In the genomic region with DNA sequence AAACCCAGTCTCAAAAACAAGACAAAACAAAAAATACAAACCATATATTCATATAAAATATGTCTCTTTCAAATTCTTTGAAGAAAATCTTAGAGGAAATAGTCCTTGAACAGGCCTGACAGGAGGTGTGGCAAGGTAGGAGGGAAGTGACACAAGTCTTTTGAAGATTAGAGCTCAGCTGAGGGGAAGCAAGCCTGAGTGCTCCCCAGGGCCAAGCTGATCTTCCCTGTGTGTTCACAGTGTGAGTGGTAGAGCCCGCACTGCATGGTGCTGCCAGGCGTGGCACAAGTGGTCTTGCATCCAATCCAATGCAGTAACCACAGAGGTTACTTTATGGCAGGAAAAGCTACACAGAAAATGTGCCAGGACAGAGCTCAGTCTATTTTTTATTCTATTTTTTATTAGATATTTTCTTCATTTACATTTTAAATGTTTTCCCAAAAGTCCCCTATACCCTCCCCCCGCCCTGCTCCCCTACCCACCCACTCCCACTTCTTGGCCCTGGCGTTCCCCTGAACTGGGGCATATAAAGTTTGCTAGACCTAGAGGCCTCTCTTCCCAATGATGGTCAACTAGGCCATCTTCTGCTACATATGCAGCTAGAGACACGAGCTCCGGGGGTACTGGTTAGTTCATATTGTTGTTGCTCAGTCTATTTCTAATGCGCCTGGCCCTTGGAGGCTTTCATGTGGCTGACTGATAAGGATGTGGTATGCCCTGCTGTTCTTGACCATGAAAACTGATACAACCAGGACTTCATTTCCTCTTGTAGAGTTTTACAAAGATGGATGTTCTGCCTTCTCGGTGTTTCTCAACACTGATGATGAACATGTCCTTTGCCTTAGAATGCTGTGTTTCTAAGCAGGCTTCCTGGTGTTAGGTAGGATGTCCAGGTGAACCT, we compare ENCODE assay signal across 12 mouse cellular contexts. TPM values are rescaled to one million over a fixed set of nuclear protein-coding genes. Genes with fewer than 3 reads are reported as not detected.
A peak's percentile ranks its signal among the peaks of the same experiment; 100 is the strongest.
DNase-seq lines count a peak whose midpoint lies in the region; ATAC-seq lines count a peak whose summit lies in the region.
"Had no signal": no experiment of that assay in that cellular context is flagged by ENCODE, and none has a peak within 500 bp of the region (broad histone marks: within the 10 kb centered on the region; RNA-seq: fewer than 3 reads in every experiment).

No protein-coding gene starts in this region.

- peak; percentile 51 for DNase-seq in heart, embryonic 10.5 days (ENCODE audit: low spot score)
- DNase-seq in heart, adult 18-20 months: no peak
- peak; percentile 59 to 65 for DNase-seq in thymus, postnatal 10 days (ENCODE audit: low spot score in 2 of 2)
- DNase-seq in urinary bladder, adult 2 months (ENCODE audit: low spot score): no peak
- DNase-seq in heart, postnatal 25 days (ENCODE audit: low spot score): no peak
- DNase-seq: gastrocnemius, adult 2 months; heart, postnatal 14 days; right cerebral cortex, postnatal 14 days had no signal

- ATAC-seq in granulocyte monocyte progenitor cell, adult 5-6 weeks (replicated peaks; ENCODE audit: poor library complexity, severe bottlenecking): peak; percentile 76
- peak; percentile 65 for ATAC-seq in megakaryocyte-erythroid progenitor cell, adult 5-6 weeks (replicated peaks; ENCODE audit: low FRiP score, low TSS enrichment, poor library complexity, severe bottlenecking)
- ATAC-seq in midbrain, embryonic 16.5 days: no peak

- H3K4me3 ChIP-seq in heart, embryonic 10.5 days: no peak overlapping the region
- H3K4me3 ChIP-seq in midbrain, embryonic 16.5 days (ENCODE audit: low read depth, low read length): no peak overlapping the region
- H3K4me3 ChIP-seq: embryonic facial prominence, embryonic 15.5 days; gastrocnemius, adult 2 months had no signal

- intact Hi-C loops in heart, postnatal 25 days (cut with DNase I): no loop called here

- no peaks in the 10 kb centered on the region for H3K27me3 ChIP-seq in heart, embryonic 10.5 days (ENCODE audit: insufficient read depth, poor library complexity, severe bottlenecking)
- no peaks in the 10 kb centered on the region for H3K27me3 ChIP-seq in midbrain, embryonic 16.5 days (ENCODE audit: control insufficient read depth, insufficient read depth, low read depth, low read length)
- H3K27me3 ChIP-seq: embryonic facial prominence, embryonic 15.5 days had no signal

- H3K4me1 ChIP-seq in heart, embryonic 10.5 days: no peaks in the 10 kb centered on the region; the same call in 1 of the 2 replicates
- H3K4me1 ChIP-seq in midbrain, embryonic 16.5 days (ENCODE audit: control insufficient read depth, insufficient read depth, low read length): no peaks in the 10 kb centered on the region

- no peak overlapping the region for H3K4me2 ChIP-seq in midbrain, embryonic 16.5 days (ENCODE audit: low read length)
- H3K4me2 ChIP-seq: embryonic facial prominence, embryonic 15.5 days had no signal

- WGBS in heart, embryonic 10.5 days: 84% methylated on average over 8 of the region's 8 CpGs
- WGBS in midbrain, embryonic 16.5 days: 90% methylated on average over 8 of the region's 8 CpGs

- H3K9me3 ChIP-seq in heart, embryonic 10.5 days: no peaks in the 10 kb centered on the region
- H3K9me3 ChIP-seq in midbrain, embryonic 16.5 days (replicated peaks; ENCODE audit: control insufficient read depth, low read length, poor library complexity, severe bottlenecking): no peaks in the 10 kb centered on the region
- H3K9me3 ChIP-seq: embryonic facial prominence, embryonic 15.5 days had no signal

- peaks cover 58% of the 10 kb centered on the region for H3K36me3 ChIP-seq in heart, embryonic 10.5 days
- no peaks in the 10 kb centered on the region for H3K36me3 ChIP-seq in midbrain, embryonic 16.5 days (ENCODE audit: control insufficient read depth, insufficient read depth, low read length)

- H3K27ac ChIP-seq in heart, embryonic 10.5 days: no peak overlapping the region
- H3K27ac ChIP-seq in midbrain, embryonic 16.5 days (ENCODE audit: low read length): no peak overlapping the region
- H3K27ac ChIP-seq: embryonic facial prominence, embryonic 15.5 days; gastrocnemius, adult 2 months had no signal

- no peak overlapping the region for H3K9ac ChIP-seq in midbrain, embryonic 16.5 days (ENCODE audit: low read depth, low read length)
- H3K9ac ChIP-seq: embryonic facial prominence, embryonic 15.5 days had no signal

RNA-seq across cellular contexts. Expression of a gene that starts 16.7 kb away (rescaled TPM):
- 121 and 143 TPM in 2 replicates for polyA plus RNA-seq in heart, embryonic 10.5 days (2016; fragmentation: Nextera tagmentation; extraction: Ambion mirVana)
- total RNA-seq in heart, adult 18-20 months (2021): 10 to 100 TPM; 40.2 to 48.4 TPM
- total RNA-seq in granulocyte monocyte progenitor cell, adult 5-6 weeks (2014; fragmentation: Nextera tagmentation): 77.3 and 83.0 TPM in 2 replicates
- total RNA-seq in granulocyte monocyte progenitor cell, adult 5-6 weeks (2017): 114 and 119 TPM in 2 replicates
- total RNA-seq in megakaryocyte-erythroid progenitor cell, adult 5-6 weeks (2014; fragmentation: Nextera tagmentation): 67.7 and 78.9 TPM in 2 replicates
- 131 and 161 TPM in 2 replicates for total RNA-seq in megakaryocyte-erythroid progenitor cell, adult 5-6 weeks (2017)
- polyA plus RNA-seq in urinary bladder, adult 2 months (2012; rRNA removed): 298 and 359 TPM in 2 replicates
- polyA plus RNA-seq in midbrain, embryonic 16.5 days (2015; fragmentation: Nextera tagmentation; extraction: Ambion mirVana): 14.5 and 15.3 TPM in 2 replicates
- total RNA-seq in heart, postnatal 25 days (2021): 10 to 100 TPM; 39.4 to 43.7 TPM

RNA-seq across cellular contexts. Expression of a gene that starts 56.4 kb away (rescaled TPM):
- polyA plus RNA-seq in heart, embryonic 10.5 days (2016; fragmentation: Nextera tagmentation; extraction: Ambion mirVana): 23.6 and 24.2 TPM in 2 replicates
- 10 to 100 TPM; 25.4 to 29.4 TPM for total RNA-seq in heart, adult 18-20 months (2021)
- 25.5 and 30.8 TPM in 2 replicates for total RNA-seq in granulocyte monocyte progenitor cell, adult 5-6 weeks (2014; fragmentation: Nextera tagmentation)
- 39.1 and 40.0 TPM in 2 replicates for total RNA-seq in granulocyte monocyte progenitor cell, adult 5-6 weeks (2017)
- 34.6 and 41.7 TPM in 2 replicates for total RNA-seq in megakaryocyte-erythroid progenitor cell, adult 5-6 weeks (2014; fragmentation: Nextera tagmentation)
- 36.7 and 61.3 TPM in 2 replicates for total RNA-seq in megakaryocyte-erythroid progenitor cell, adult 5-6 weeks (2017)
- 23.6 and 27.7 TPM in 2 replicates for polyA plus RNA-seq in urinary bladder, adult 2 months (2012; rRNA removed)
- 41.8 and 43.9 TPM in 2 replicates for polyA plus RNA-seq in midbrain, embryonic 16.5 days (2015; fragmentation: Nextera tagmentation; extraction: Ambion mirVana)
- 10 to 100 TPM; 23.6 to 24.8 TPM for total RNA-seq in heart, postnatal 25 days (2021)

Comparison
In these comparisons a context has a peak if more than half of its experiments do, and no peak if none do; other contexts are left out.
1. DNase-seq: peak in heart, embryonic 10.5 days (single experiment) and thymus, postnatal 10 days (2 of 2); none in heart, adult 18-20 months (0 of 2), urinary bladder, adult 2 months (single experiment) and heart, postnatal 25 days (single experiment).